Mouse (Mus musculus) MEL-GATA-1-ER (cell line): ENCODE data around the gene Gpr89.

Source experiments
- DNase-seq: peaks from one replicate; pipeline ENCODE4 v3.0.0-alpha.2; 2012; ENCODE audit warnings: low read depth; ENCODE audit errors: extremely low read depth

The Gpr89 gene

DNA sequence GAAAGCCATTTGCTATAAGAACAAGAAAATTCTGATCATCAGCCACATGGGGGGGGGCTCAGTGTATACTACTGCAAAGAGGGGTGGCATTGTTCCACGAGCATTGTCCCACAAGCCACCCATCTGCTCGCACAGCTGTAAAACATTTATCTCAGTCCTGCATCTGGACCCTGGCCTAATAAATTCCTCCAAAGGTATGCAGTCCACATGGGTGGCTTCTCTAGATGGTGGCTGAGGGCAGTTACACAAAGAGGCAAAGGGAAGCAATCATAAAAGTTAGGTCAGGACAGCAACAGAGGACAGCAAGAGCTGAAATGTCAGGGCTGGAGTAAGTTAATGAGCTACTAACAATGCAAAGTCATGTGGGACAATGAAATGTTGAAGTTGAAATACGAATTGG, 81.4 kb downstream of the Gpr89 start:
- no peak for DNase-seq

DNA sequence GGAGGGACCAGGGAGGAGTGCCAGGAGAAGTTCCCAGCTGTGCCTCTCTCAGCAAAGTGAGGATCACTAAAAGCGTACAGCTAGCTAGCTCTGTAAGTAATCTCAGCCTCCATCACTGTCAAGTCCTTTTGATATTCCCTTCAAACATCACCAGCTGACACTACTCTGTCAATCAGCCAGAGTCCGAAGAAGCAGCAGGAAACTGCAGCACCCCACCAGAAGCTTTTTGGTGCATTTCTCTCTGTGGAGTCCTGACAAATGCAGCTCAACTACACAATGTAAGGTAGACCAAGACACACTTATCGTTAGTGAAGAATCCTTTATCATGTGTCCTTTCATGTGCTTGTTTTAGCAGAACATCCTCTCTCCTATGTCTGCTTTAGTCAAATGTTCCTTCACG, 83.6 kb downstream of the Gpr89 start:
- DNase-seq = no peak

DNA sequence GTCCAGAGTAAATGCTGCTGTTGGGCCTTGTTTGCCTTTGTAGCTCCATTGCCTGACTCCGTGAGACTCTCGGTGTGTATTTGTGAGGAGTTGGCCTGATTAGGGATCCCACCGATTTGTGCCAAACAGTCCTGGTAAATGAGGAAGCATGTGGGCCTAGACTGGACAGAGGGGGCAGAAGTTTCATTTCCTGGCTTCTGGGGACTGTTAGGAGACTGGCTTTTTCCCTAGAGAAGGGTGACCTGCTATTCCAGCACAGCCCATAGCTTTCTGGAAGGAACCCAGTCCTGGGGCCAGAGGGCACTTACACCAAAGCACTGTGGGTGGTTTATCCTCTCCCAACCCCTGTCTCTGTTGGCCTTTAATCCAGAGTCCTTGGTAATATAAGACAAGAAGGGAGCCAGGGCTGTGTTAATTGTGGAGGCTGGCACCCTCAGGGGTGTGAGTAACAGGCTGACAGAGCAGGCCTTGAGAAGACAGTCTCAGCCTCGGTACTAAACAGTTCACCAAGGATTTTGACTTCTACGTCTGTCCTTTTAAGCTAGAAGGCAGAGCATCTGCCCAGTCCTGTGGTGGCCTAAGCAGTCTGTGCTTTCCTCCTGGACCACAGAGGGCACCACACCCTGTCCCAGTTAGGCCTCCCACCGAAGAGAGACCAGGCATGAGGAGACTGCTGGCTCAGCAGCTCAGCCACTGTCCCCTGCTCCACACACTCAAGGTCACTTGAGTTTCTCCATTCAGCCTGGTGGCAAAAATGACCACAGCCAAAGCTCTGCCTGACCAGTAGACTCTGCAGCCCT, 84.8 kb downstream of the Gpr89 start:
- DNase-seq = no peak
